Mouse (Mus musculus) ES-CJ7 (cell line): ENCODE data around the gene Surf2.

Experiments used
- DNase-seq: peaks from one replicate; pipeline ENCODE4 v3.0.0; 2011; ENCODE audit warnings: low read depth, low spot score

Surf2 gene

DNA sequence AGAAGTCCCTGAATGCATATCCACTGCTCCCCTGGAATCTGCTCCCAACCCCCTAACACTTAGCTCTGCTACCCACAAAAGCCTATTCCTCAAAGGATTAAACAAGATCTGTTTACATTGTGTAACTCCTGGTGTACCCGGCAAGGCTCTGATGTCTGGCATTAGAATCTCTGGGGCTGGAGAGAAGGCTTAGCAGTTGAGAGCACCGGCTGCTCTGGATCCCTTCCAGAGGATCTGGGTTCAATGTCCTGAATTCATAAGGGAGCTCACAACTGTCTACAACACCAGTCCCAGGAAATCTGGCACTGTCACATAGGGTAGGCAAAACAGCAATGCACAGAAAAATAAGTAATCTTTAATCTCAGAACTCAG is 41.3 kb downstream of the Surf2 start:
- DNase-seq, result no peak

DNA sequence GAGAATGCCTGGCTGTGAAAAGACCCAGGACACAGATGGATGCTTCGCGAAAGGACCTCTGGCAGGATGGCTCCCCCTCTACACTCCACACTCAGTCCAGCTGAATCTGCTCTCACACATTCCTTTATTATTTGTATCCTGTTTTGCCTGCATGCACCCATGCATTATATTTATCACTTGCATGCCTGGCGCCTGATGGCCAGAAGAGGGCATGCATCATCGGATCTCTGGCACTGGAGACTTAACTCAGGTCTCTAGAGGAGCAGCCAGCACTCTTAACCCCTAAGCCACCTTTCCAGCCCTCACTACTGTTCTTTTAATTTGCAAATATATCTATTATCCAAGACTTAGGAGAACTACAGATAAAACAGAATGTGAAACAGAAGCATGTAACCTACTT is 44.6 kb downstream of the Surf2 start:
- DNase-seq, result peak; percentile 22

DNA sequence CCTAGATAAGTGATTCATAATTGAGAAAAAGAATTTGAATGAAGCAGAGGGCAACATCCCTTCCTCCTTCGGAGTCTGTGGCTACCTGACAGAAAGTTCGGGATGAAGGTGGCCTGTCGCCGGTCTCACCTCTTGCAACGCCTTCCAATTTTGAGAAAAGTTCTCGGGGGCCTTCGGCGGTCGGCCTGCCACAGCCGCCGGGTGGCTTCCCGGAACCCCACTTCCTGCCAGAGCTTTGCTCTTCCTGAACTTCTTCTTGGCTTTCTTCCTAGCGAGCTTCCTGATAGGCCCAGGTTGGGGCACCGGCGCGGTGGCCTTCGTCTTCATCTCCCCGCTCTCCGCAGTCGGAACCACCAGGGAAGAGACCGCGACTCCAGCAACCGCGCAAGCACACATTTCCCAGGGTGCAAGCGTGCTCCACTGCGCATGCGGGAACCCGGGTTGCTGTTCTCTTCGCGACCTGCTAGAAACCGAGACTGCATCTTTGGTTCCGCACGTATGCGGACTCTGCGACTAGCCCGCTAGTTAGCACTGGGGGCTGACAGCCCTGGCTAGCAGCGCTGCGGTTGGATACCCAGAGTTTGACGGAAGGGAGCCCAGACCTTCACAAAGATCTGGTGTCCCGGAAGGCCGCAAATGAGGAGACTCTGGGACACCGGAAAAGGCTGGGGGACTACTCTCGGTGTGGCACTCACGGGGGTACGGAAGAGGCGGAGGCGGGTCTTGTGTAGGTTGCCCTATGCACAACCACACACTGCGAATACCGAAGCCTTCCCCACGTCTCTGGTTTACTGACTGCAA is 48.0 kb downstream of the Surf2 start, which contains the start of gene Rexo4:
Gene Rexo4 (minus strand): TSS at position 464 of the 801 bp plus-strand sequence.
- DNase-seq, result peak; percentile 97

DNA sequence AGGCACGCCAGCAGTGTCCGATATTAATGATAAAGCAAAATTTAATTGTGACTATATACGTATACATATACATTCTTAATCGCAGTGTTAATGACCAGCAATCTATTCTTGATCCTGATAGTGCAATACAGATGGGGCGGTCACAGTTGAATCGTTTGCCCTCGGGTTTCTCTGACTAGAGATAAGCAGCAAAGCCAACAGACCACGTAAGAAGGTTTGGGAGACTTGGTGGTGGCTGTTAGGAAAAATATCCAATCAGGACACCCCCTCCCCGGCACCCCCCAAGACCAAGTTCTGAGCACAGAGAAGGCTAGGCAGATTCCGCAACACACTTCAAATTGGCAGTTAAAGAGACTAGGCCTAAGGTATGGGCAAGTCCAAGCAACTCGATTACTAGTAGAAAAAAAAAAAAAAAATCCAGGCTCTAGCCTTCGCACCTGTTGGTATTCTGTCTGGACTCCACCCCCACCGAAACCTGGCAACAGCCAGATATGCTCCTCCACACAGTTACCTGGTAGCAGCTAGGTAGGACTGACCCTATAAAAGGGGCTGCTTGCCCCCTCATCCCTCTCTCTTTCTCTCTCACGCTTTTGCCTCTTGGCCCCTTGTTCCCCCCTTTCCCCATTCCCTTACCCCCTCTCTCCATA is 48.7 kb downstream of the Surf2 start:
- DNase-seq, result peak; percentile 13

DNA sequence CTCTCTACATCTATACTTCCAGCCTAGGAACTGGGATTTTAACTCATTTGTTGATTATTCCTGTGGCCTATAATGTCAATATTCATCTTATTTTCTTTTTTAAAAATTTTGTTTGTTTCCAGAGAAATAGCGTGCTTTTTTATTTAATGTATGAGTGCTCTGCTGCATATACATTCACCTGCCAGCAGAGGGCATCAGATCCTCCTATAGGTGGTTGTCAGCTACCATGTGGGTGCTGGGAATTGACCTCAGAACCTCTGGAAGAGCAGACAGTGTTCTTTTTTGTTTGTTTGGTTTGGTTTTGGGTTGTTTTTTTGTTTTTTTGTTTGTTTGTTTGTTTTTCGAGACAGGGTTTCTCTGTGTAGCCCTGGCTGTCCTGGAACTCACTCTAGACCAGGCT is 51.1 kb downstream of the Surf2 start:
- DNase-seq, result peak; percentile 60
